Mouse (Mus musculus): ENCODE measurements around the gene Phb2.
"Not testable (repeated sequence)": the region's sequence is repeated elsewhere in the genome, so short reads cannot be mapped to it uniquely, and the experiment has no call there.

Gene Phb2

GRCm38 (mm10) chr6:124711824-124712782 is at the start of gene Phb2, which contains the start of gene Emg1:
Gene Phb2 (plus strand): TSS chr6:124712336.
Gene Emg1 (minus strand): TSS chr6:124712178.
- peak; percentile 98 for DNase-seq (ENCODE audit: low spot score)

- peak; percentile 99 for DNase-seq (ENCODE audit: low spot score)
Measured at GRCm38 (mm10) chr6:124662477-124663423, 49.4 kb upstream of the Phb2 start, which contains the start of gene Lpcat3. Gene Lpcat3 (plus strand): TSS chr6:124663027.

DNA sequence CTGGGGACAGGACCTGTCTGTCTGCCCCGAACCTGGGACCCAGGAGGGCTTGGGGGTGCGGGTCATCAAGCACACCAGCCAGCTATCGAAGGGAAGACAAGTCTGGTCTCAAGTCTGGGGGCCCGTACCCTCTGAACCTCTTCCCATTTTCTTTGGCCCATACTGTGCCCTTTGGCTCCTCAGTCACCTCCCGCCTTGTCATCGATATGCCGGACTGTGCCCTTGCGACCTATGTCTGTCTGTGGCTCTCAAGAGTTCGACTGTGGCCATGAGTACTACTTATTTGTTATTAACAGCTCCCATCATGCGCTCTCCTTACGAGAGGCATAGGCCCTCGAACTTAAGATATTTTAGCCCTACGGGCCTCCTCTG is 48.7 kb upstream of the Phb2 start:
- DNase-seq (ENCODE audit: low spot score) = no peak

GRCm38 (mm10) chr6:124664256-124664655 is 47.9 kb upstream of the Phb2 start:
- DNase-seq (ENCODE audit: low spot score) = no peak

DNA sequence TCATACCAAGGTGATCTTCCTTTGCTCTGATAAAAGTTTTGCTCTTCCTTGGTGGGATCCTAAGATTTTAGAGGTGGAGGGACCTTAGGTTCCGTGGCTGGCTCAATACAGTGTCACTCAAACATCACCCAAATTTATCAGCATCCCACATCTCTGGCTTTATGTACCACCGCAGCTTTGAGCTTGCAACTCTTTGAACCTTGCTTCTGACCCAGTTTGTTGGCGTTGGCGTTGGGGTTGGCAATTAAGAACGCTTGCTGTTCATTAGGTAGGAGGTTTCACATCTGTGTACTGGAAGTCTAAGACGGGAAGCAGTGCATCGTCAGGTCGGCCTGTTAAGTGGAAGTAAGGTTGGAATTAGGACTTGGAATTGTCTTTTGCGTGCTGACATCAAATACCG is 47.1 kb upstream of the Phb2 start:
- no peak for DNase-seq (ENCODE audit: low spot score)

DNA sequence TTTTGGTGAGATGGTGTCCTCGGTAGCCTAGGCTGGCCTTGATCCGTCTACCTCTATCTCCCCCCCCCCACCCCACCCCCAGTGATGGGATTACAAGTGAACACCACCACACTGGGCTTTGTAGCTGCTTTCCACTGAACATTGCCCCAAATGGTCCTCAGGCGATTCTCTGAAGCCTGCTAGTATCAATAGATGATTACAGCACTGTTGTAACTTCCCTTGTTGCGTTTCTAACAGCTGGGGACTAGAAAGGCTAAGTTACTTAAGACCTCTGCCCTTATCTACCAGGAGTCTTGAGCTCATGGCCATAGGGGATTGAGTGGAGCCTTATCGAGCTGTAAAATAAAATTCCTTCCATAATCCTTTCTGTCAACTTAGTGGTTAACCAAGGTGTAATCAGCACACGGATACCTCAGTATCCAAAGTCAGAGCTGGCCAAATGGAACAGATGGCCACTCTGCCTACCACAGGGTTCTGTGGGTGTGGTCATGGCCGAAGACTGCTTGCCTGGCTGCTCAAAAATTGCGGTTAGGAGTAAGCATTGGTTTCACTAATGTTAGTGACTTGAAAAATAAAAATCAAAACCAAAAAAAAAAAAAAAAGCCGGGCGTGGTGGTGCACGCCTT is 42.8 kb upstream of the Phb2 start:
- DNase-seq (ENCODE audit: low spot score) = no peak

DNA sequence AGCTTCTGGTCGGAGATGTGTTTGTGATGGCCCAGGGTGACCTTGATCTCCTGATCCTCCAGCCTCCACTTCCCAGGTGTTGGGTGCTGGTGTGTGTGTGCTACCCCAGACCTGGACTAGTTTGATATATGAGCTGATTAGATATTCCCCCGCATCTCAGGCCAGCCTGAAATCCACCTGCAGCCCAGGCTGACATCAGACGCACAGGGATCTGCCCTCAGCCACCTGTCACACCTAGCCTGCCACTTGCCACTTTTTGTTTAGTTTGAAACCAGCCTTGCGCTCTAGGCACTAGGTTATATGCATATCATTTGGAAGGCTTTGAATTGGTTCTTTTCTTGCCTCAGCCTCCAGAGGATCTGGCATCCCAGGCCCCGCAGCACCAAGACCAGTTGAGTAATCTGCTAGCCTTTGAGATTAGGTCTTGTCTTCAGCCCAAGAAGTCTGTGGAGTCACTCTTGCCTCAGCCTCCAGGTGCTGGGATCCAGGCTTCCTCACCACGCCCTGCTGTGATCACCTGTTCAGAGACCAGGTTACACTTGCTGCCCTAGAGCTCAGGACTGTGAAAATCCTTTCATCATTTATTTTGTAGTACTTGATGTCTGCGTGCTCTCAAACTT is 41.7 kb upstream of the Phb2 start:
- DNase-seq (ENCODE audit: low spot score) = no peak

DNA sequence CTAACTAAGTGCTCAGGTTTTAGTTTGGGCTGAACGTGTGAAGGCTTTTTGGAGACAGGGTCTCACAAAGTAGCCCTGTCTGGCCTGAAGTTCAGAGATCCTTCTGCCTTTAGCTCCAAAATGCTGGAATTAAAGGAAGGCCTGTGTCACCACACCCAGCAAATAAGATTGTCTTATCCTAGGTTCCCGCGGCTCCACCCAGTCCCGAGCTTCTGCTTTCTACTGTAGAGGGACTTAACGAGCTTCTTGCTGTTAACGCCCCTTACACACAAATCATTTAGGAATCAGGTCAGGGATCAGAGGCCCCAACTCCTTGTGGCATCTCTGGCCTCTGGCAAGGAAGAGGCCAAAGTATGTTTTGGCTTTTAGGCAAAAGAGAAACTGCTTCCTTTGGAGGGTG is 40.0 kb upstream of the Phb2 start:
- no peak for DNase-seq (ENCODE audit: low spot score)

DNA sequence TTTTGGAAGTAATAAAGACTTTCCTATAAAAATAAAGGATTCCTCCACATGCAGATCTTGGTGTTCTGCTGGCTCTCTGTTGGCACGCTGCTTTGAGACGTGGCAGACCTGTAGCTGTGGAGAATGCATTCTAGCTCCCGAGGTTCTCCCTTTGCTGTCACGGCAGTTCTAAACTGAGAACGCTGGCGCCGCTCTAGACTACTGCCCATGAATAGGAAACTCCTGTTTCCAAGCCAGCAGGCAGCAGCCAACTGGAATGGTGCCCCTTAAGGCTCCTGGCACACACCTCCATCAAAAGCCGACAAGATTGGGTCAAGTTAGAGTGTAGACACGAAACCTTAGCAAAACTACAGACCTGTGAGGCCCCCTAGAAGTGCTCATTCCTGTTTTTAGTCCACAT is 38.5 kb upstream of the Phb2 start:
- DNase-seq (ENCODE audit: low spot score) = no peak

DNA sequence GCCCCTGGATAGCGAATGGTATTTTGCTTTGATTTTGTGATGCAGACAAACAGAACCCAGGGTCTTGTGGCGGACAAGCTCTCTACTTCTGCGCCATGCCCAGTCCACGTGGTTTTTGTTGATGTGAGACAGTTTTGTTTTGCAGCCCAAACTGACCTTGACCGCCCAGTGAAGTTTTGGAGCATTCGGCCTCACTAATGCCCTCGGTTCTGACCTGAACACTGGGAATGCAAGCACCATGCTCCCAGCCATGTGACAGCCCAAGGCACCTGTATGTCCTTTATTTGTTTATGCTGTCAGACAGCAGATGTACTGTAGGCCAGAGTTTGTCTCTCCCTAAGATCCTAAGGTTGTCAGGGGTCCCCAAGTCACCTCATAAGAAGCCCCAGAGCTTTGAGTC is 37.5 kb upstream of the Phb2 start:
- no peak for DNase-seq (ENCODE audit: low spot score)

DNA sequence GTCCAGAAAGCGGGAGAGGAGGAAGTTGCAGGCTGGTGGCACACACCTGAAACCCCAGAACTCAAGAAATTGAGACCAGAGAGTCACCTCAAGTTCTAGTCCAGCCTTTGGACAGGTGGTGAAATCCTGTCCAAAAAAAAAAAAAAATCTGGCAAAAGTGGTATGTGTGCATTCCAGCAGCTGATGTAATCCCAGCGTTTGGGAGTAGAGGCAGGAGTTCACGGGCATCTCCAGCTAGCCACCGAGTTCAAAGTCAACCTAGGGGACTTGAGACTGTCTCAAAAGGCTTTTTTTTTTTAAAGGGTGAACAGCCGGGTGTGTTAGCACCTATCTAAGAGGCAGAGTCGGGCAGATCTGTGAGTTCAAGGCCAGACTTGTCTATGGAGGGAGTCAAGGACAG is 36.0 kb upstream of the Phb2 start:
- no peak for DNase-seq (ENCODE audit: low spot score)

DNA sequence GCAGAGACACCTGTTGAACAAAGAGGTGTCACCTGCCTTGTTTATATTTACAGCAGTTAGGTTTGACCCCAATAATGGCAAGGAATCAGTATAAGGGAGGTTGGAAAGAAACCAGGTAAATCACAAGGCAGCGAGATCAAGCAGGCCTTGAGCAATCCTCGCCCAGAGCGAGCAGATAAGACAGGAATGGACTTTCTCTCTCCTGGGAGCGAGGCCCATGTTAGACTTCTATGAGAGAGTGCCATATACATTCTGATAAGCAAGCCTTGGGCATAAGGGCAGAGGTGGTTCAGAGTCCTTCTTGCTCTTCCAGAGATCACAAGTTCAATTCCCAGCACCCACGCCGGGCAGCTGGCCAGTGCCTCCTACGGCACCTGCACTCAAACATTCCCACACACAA is 33.4 kb upstream of the Phb2 start:
- DNase-seq (ENCODE audit: low spot score) = no peak

GRCm38 (mm10) chr6:124679486-124679885 is 32.6 kb upstream of the Phb2 start:
- DNase-seq (ENCODE audit: low spot score) = no peak

DNA sequence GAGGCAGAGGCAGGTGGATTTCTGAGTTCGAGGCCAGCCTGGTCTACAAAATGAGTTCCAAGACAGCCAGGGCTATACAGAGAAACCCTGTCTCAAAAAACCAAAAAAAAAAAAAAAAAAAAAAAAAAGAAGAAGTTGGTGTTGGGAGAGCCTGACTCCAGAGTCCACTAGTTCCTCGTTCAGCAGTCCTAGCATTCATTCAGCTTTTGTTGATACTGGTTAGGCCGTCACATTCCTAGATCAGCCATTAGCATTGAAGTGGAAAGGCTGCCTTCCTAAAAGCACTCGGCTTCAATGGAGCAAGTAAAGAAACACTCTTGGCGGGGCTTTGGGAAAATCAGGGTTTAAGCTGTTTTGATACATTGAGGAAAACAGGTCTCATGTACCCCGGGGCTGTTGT is 29.8 kb upstream of the Phb2 start:
- DNase-seq (ENCODE audit: low spot score) = not testable (repeated sequence)

DNA sequence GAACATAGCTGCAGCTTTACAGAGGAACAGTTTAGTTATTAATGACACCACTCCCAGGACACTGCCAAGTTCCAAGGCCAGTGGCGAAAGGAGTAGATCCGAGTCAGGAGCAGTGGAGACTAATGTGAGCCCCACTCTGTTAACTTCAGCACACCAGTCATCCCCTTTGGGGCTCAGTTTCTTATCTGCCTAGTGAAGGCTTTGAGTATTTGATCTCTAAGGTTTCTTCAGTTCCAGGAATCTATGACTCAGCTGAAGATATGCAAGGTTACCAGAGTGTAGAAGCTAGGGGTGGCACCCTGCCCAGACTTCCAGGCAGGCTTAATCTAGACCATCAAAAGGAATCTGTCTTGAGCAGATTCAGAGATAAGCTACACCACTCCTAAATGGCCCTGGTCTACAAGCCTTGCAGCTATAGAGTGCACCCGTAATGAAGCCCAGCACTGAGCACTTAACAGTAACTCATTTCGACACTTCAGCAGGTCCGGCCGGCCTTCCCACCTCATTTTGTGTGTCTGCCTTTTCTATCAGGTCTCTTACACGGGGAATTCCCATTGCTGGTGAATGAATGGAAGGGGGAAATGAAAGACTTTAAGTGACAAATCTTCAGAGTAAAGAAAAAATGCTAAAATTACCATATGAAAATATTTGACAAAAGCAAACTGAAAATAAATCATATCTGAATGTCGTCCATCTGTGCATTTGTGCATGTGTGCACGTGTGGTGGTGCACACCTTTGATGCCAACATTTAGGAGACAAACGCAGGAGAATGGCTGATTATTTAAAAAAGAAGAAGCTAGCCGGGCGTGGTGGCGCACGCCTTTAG is 28.3 kb upstream of the Phb2 start:
- no peak for DNase-seq (ENCODE audit: low spot score)

DNA sequence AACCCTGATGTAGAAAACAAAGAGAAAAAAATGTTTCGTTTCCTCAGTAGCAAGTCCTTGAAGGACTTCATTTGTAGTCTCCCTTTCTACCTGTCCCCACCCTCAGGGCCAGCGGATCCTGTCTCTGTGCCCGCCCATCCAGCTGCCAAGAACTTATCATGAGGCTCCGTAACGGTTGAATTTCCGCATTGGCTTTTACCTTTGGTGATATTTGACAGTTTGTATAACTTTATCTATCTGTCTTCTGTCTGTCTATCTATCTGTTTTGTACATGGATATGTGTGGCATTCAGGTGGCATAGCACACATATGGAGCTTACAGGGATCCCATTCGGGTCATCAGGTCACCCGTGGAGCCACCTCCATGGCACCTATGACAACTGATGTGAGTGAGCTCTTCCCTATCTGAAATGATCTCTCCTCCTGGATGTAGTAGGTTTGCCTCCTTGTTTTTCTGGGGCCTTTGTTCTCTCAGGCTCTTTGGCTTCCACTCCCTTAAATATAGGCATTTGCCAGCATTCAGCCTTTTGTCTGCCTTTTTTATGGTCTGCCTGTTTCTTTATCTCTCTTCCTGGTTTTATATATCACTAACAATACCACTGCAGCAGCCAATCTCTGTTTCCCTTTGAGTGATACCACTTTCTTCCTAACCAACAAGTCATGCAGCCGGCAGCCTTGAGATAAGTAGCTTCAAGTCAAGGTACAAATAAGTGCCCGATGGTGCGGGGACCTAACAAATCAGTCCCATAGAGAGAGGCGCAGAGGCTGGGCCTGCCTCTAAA is 26.3 kb upstream of the Phb2 start:
- DNase-seq (ENCODE audit: low spot score) = no peak

DNA sequence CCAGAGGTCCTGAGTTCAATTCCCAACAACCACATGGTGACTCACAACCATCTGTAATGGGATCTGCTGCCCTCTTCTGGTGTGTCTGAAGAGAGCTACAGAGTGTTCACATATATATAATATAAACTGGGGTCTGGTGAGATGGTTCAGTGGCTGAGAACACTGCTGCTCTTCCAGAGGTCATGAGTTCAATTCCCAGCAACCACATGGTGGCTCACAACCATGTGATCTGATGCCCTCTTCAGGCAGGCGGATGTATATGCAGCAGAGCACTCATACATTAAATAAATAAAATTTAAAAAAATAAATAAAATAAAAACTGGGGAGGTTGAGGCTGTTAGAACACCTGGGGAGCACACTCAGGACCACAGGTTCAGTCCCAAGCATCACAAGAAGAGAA is 25.5 kb upstream of the Phb2 start:
- not testable (repeated sequence) for DNase-seq (ENCODE audit: low spot score)

DNA sequence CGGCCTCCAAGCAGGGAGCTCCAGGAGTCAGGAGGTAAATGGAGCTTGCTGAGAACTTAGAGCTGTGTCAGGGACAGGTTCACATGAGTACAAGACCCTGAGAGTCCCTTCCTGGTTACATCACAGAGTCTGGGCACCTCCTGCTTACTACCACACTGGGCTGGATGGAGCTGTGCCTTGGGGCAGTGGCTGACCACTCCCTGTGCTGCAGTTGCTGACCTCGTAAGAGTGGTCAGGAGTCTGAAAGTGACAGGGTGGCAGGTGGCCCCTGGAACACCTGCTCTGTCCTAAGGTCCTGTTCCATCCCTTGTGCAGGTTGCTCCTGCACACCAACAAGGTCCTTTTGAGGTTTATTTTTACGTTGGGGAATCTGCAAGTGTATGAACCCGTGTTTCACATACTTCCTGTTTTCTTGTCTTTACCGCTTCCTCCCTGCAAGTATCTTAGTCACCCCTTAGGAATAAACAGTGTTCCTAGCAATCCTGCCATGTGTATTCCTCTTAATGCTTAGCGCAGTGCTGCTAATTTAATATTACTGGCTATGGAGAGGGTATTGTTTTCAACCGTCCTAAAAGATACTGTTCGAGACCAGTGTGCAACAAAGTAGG is 23.9 kb upstream of the Phb2 start:
- no peak for DNase-seq (ENCODE audit: low spot score)

GRCm38 (mm10) chr6:124689011-124689410 is 23.1 kb upstream of the Phb2 start:
- no peak for DNase-seq (ENCODE audit: low spot score)

DNA sequence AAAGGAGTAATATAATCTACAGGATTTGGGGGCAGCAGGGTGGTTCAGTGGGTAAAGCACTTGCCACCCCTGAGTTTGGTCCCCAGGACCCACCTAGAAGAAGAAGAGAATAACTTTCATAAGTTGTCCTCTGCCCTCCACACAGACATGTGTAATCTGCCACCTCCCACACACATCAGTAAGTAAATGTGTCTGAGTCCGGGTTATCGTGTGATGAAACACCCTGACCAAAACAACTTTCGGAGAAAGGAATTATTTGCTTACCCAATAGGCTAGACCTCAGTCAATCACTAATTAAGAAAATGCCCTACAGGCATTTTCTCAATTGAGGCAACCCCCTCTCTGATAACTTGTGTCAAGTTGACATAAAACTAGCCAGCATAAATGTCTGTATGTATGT is 21.6 kb upstream of the Phb2 start:
- no peak for DNase-seq (ENCODE audit: low spot score)

Measured in testis, postnatal 10 days (tissue).